Mouse (Mus musculus) ES-E14 (cell line): ENCODE measurements around the gene Gm21833. TPM values are rescaled to one million over a fixed set of nuclear protein-coding genes. Genes with fewer than 3 reads are reported as not detected.
A peak's percentile ranks its signal among the peaks of the same experiment; 100 is the strongest.
"Not testable (repeated sequence)": the region's sequence is repeated elsewhere in the genome, so short reads cannot be mapped to it uniquely, and the experiment has no call there.

ENCODE experiments used
- DNase-seq: peaks from one replicate; pipeline ENCODE4 v3.0.0-alpha.2; 2013; ENCODE audit warnings: low read depth, low spot score
- H3K27ac ChIP-seq: 2 replicates; pipeline ENCODE4 v1.5.1; 2012; ENCODE audit warnings: low read depth, mild to moderate bottlenecking, low read length, moderate library complexity, mixed read lengths; ENCODE audit not compliant: poor library complexity, insufficient read depth, severe bottlenecking
- H3K36me3 ChIP-seq: 2 replicates; pipeline ENCODE4 v1.6.1; 2012; ENCODE audit warnings: mild to moderate bottlenecking, low read length, moderate library complexity, mixed read lengths; ENCODE audit not compliant: control insufficient read depth, poor library complexity, insufficient read depth, severe bottlenecking
- H3K4me1 ChIP-seq, 2 experiments: fragments of 150-350 bp in 1 of 2; sonication (generic) in 1 of 2; 2 replicates each; pipeline ENCODE4 v1.6.1; 2012; ENCODE audit warnings: low read length in 2 of 2, mild to moderate bottlenecking in 1 of 2, mixed read lengths in 1 of 2; ENCODE audit not compliant: control insufficient read depth in 2 of 2, insufficient read depth in 2 of 2, poor library complexity in 1 of 2
- H3K4me3 ChIP-seq, 2 experiments: fragments of 150-350 bp in 1 of 2; sonication (generic) in 1 of 2; 2 replicates each; pipeline ENCODE4 v1.5.1; 2012; ENCODE audit warnings: low read length in 2 of 2, low read depth in 1 of 2, mild to moderate bottlenecking in 1 of 2, mixed read lengths in 1 of 2; ENCODE audit not compliant: insufficient read depth in 1 of 2, poor library complexity in 1 of 2, severe bottlenecking in 1 of 2
- H3K9ac ChIP-seq: 2 replicates; pipeline ENCODE4 v1.6.1; 2012; ENCODE audit warnings: low read depth, mild to moderate bottlenecking, low read length, mixed read lengths; ENCODE audit not compliant: poor library complexity, insufficient read depth, severe bottlenecking
- H3K9me3 ChIP-seq: fragments of 150-350 bp; sonication (generic); 2 replicates; pipeline ENCODE4 v1.6.1; 2012; ENCODE audit warnings: low read depth, mild to moderate bottlenecking, low read length; ENCODE audit not compliant: control insufficient read depth, insufficient read depth
- CHD2 ChIP-seq: IDR thresholded peaks from 2 replicates; pipeline ENCODE4 v1.6.1; 2014; ENCODE audit warnings: mild to moderate bottlenecking, low read depth, low read length, inconsistent platforms
- HCFC1 ChIP-seq: IDR thresholded peaks from 2 replicates; pipeline ENCODE4 v1.6.1; 2012; ENCODE audit warnings: low read length, inconsistent platforms, borderline replicate concordance; ENCODE audit not compliant: insufficient read depth
- MAFK ChIP-seq: IDR thresholded peaks from 2 replicates; pipeline ENCODE4 v1.6.1; 2014; ENCODE audit warnings: mild to moderate bottlenecking, low read depth, low read length, inconsistent platforms; ENCODE audit not compliant: insufficient read depth
- ZC3H11A ChIP-seq: IDR thresholded peaks from 2 replicates; pipeline ENCODE4 v1.6.1; 2012; ENCODE audit warnings: low read depth, mild to moderate bottlenecking, inconsistent platforms, low read length, borderline replicate concordance
- ZNF384 ChIP-seq: IDR thresholded peaks from 2 replicates; pipeline ENCODE4 v1.6.1; 2012; ENCODE audit warnings: low read depth, low read length, inconsistent platforms
- in situ Hi-C, 2 experiments: fragments of 600-800 bp; cut with MboI; formaldehyde crosslinking; loops; one replicate each; pipeline ENCODE4 v1.15.1; 2025; ENCODE audit warnings: low sequenced_read_pairs in 2 of 2, inconsistent platforms in 1 of 2; ENCODE audit not compliant: unreplicated experiment in 2 of 2
- total RNA-seq: library from RNA; depleted of rRNA; stranded (reverse); fragments of 300-350 nt; gene quantifications from 2 replicates; pipeline ENCODE4 v1.2.3, GENCODE M21; 2012; rRNA removed

The Gm21833 gene
- total RNA-seq: 0.13 and 0.37 TPM in 2 replicates

- DNase-seq, H3K36me3 ChIP-seq, H3K4me1 ChIP-seq, H3K9ac ChIP-seq, in situ Hi-C loops, H3K4me3 ChIP-seq, H3K27ac ChIP-seq, H3K9me3 ChIP-seq: not testable (repeated sequence)
These were observed at the start of gene Gm21833 for GRCm38 (mm10) chr16:82828082-82828481. Gene Gm21833 (plus strand): TSS chr16:82828382.

GRCm38 (mm10) chr16:82789521-82789920, 38.7 kb upstream of the Gm21833 start:
- no peak for DNase-seq
- Histone ChIP-seq H3K36me3 (no peaks in the 10 kb centered on the region), H3K9me3 (no peaks in the 10 kb centered on the region), H3K9ac (no peak overlapping the region), H3K27ac (no peak overlapping the region), H3K4me3 (no peak overlapping the region), H3K4me1 (no peaks in the 10 kb centered on the region)
- TF ChIP-seq CHD2 (no peak), ZC3H11A (no peak), ZNF384 (peak; percentile 62; the same call in 1 of the 2 replicates)
- in situ Hi-C loops: no loop called here

GRCm38 (mm10) chr16:82796489-82796888, 31.7 kb upstream of the Gm21833 start:
- Histone ChIP-seq H3K9me3 (no peaks in the 10 kb centered on the region), H3K36me3 (no peaks in the 10 kb centered on the region), H3K27ac (no peak overlapping the region), H3K4me1 (no peaks in the 10 kb centered on the region), H3K4me3 (no peak overlapping the region), H3K9ac (no peak overlapping the region)
- no peak for TF ChIP-seq HCFC1
- TF ChIP-seq CHD2: no peak
- no peak for TF ChIP-seq MAFK
- no peak for TF ChIP-seq ZNF384
- TF ChIP-seq ZC3H11A: no peak
- in situ Hi-C loops: no loop called here
- no peak for DNase-seq

GRCm38 (mm10) chr16:82815255-82815654, 12.9 kb upstream of the Gm21833 start:
- H3K4me3 ChIP-seq: no peak overlapping the region
- TF ChIP-seq ZNF384 (no peak), HCFC1 (no peak), CHD2 (no peak), ZC3H11A (no peak), MAFK (no peak)
- no peak overlapping the region for H3K27ac ChIP-seq
- in situ Hi-C loops: no loop called here
- no peaks in the 10 kb centered on the region for H3K36me3 ChIP-seq
- H3K4me1 ChIP-seq: no peaks in the 10 kb centered on the region
- no peak for DNase-seq
- H3K9ac ChIP-seq: no peak overlapping the region
- H3K9me3 ChIP-seq: no peaks in the 10 kb centered on the region

GRCm38 (mm10) chr16:82816615-82817014, 11.6 kb upstream of the Gm21833 start:
- DNase-seq: no peak
- no peak overlapping the region for H3K27ac ChIP-seq
- TF ChIP-seq HCFC1: no peak
- no peak for TF ChIP-seq CHD2
- TF ChIP-seq MAFK: no peak
- no peak for TF ChIP-seq ZC3H11A
- TF ChIP-seq ZNF384: no peak
- H3K9me3 ChIP-seq: no peaks in the 10 kb centered on the region
- no peaks in the 10 kb centered on the region for H3K4me1 ChIP-seq
- H3K9ac ChIP-seq: no peak overlapping the region
- no peaks in the 10 kb centered on the region for H3K36me3 ChIP-seq
- no peak overlapping the region for H3K4me3 ChIP-seq
- in situ Hi-C loops: no loop called here
